Mouse (Mus musculus): ENCODE data around the gene Yod1. TPM values are rescaled to one million over a fixed set of nuclear protein-coding genes. Genes with fewer than 3 reads are reported as not detected.

Gene Yod1
- 18.8 TPM for polyA plus RNA-seq (2014; fragmentation: Illumina TruSeq; extraction: RNeasy Lipid Tissue Mini Kit (QIAGEN cat#74804); ENCODE audit: low read depth, low replicate concordance)

DNA sequence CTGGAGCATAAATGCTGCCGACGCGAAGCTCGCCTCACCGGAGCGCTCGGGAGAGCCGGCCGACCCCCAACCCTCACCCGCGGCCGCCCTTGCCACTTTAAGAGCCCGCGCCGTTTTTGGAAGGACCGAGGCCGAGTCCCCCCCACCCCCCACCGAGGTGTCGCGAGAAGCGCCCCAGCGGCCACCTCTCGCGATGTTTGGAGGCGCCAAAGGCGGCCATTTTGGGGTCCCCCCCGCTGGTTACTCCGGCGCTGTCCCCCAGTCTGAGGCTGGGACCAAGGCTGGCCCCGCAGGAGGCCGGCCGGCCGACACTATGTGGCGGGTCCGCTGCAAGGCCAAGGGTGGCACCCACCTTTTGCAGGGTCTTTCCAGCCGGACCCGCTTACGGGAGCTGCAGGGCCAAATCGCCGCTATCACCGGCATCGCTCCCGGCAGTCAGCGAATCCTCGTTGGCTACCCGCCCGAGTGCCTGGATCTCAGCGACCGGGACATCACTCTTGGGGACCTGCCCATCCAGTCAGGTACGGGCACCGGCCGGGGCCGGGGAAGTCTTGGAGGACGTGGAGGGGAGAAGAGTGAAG lies at the start of gene Yod1:
Yod1 (plus strand) TSS at position 37 of the 581 bp plus-strand sequence.

DNA sequence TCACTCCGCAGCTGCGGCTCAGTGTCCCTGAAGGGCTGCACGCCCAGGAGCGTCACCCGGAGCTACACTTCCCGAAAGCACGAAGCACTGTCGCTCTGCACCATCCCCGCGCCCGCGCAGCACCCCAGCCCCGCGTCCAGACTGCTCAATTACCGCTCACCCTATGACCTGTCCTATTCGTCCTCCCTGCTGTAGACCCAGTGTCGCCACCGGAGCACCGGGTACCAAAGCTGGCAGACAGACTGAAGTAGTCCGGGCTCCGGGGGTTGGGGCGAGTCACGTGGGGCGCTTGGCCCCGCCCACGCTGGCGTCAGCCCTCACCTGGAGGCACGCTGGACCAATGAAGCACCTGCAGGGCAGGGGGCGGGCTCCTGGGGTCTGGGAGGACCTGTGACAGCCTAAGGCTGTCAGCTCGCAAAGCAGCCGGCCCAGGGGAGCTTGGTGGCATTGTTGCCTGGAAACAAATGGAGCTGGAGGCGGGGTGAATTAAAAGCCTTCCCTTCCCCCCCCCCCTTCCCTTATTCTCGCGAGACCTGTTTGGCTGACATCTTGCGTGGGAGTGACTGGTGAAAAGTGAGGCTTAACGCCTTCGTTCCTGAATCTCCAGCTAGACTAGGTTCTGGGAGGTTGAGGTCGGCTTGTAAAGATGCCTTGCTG lies 1.4 kb upstream of the Yod1 start, which contains the start of gene Gm29427:
Gm29427 (minus strand) TSS at position 239 of the 657 bp plus-strand sequence.

DNA sequence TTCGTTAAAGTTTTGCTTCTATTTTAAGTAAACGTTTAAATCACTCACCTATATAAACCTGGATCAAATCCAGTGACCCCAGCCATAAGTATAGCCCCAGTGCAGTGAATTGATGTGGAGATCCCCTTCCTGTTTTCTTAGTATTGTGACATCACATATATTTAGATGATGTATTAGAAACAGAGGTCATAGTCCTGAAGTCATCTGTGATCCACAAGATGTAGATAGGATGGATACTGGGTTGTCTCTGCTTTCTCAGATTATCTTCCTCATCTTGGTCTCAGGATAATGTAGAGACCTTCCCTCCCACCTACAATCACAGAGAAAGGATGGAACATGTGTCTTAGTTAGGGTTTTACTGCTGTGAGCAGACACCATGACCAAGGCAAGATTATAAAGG lies 12.0 kb downstream of the Yod1 start, which contains the start of gene Pfkfb2:
Pfkfb2 (minus strand) TSS at position 101 of the 400 bp plus-strand sequence.

DNA sequence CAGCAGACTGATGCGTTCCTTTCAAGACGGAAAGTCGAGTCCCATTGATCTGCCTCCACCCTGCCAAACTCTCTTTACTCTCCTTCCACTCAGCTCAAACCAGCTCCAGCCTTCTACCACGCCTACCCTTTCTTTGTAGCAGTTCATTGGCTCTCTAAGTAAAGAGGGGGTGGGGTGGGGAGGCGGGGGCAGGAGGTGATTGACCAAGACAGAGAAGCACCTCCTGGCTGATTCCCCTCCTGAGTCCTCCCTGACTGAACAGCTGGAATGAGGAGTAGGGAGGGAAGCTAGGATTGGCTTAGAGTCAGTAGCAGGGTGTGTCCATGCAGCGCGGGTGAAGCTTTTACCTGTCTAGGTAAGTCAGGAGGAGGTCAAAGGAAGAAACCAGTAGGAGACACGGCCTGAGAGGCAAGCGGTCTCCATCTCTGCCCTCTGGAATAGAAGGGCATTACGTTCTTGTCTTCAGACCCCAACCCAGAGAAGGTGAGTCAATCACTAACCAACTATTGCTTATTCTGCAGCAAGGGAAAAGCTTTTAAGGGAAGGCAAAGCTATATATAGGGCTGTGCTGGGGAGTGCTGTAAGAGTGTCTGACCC lies 14.7 kb downstream of the Yod1 start, which contains the start of gene AA986860:
AA986860 (plus strand) TSS at position 236 of the 597 bp plus-strand sequence.

Other genes with a start within 250 kb of the Yod1 start
- gene Zp3r, start 87.7 kb upstream of the Yod1 start, polyA plus RNA-seq (2014; fragmentation: Illumina TruSeq; extraction: RNeasy Lipid Tissue Mini Kit (QIAGEN cat#74804); ENCODE audit: low read depth, low replicate concordance): not detected
- not detected for gene C4bp, start 55.7 kb upstream of the Yod1 start, polyA plus RNA-seq (2014; fragmentation: Illumina TruSeq; extraction: RNeasy Lipid Tissue Mini Kit (QIAGEN cat#74804); ENCODE audit: low read depth, low replicate concordance)
- gene Gm29427, start 1.5 kb upstream of the Yod1 start, polyA plus RNA-seq (2014; fragmentation: Illumina TruSeq; extraction: RNeasy Lipid Tissue Mini Kit (QIAGEN cat#74804); ENCODE audit: low read depth, low replicate concordance): not detected
- gene Pfkfb2, start 11.9 kb downstream of the Yod1 start, polyA plus RNA-seq (2014; fragmentation: Illumina TruSeq; extraction: RNeasy Lipid Tissue Mini Kit (QIAGEN cat#74804); ENCODE audit: low read depth, low replicate concordance): 24.7 TPM
- 2.0 TPM for gene AA986860, start 14.6 kb downstream of the Yod1 start, polyA plus RNA-seq (2014; fragmentation: Illumina TruSeq; extraction: RNeasy Lipid Tissue Mini Kit (QIAGEN cat#74804); ENCODE audit: low read depth, low replicate concordance)
- not detected for gene Fcamr, start 83.6 kb downstream of the Yod1 start, polyA plus RNA-seq (2014; fragmentation: Illumina TruSeq; extraction: RNeasy Lipid Tissue Mini Kit (QIAGEN cat#74804); ENCODE audit: low read depth, low replicate concordance)
- 0.35 TPM for gene Pigr, start 109.4 kb downstream of the Yod1 start, polyA plus RNA-seq (2014; fragmentation: Illumina TruSeq; extraction: RNeasy Lipid Tissue Mini Kit (QIAGEN cat#74804); ENCODE audit: low read depth, low replicate concordance)
- not detected for gene Fcmr, start 148.3 kb downstream of the Yod1 start, polyA plus RNA-seq (2014; fragmentation: Illumina TruSeq; extraction: RNeasy Lipid Tissue Mini Kit (QIAGEN cat#74804); ENCODE audit: low read depth, low replicate concordance)
- not detected for gene Il24, start 170.1 kb downstream of the Yod1 start, polyA plus RNA-seq (2014; fragmentation: Illumina TruSeq; extraction: RNeasy Lipid Tissue Mini Kit (QIAGEN cat#74804); ENCODE audit: low read depth, low replicate concordance)
- not detected for gene Il20, start 194.1 kb downstream of the Yod1 start, polyA plus RNA-seq (2014; fragmentation: Illumina TruSeq; extraction: RNeasy Lipid Tissue Mini Kit (QIAGEN cat#74804); ENCODE audit: low read depth, low replicate concordance)
- gene Il19, start 222.8 kb downstream of the Yod1 start, polyA plus RNA-seq (2014; fragmentation: Illumina TruSeq; extraction: RNeasy Lipid Tissue Mini Kit (QIAGEN cat#74804); ENCODE audit: low read depth, low replicate concordance): not detected